26 mouse cellular contexts compared by ENCODE assay signal in the genomic region with DNA sequence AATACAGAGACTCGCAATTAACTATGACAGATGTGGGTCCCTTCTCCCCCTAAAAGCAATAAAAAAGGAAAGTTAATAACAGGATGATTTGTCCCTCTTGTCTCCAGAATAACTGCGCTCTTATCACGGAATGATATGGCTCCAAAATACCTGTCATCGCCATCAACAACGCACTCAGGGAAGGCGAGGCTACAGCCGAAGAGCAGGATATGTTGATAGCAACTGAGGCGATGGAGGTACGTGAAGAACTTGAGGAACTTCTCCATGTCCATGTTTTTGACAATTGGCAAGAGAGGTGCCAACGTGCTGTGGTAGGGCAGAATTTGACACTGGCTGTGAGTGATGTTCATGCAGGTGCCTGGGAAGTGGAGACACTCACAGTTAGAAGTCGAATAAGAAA.
DNase-seq lines count a peak whose midpoint lies in the region; ATAC-seq and TF ChIP-seq lines count a peak whose summit lies in the region.
"Had no signal": no experiment of that assay in that cellular context is flagged by ENCODE, and none has a peak within 500 bp of the region (broad histone marks: within the 10 kb centered on the region; RNA-seq: fewer than 3 reads in every experiment).

No protein-coding gene starts in this region.

- peaks cover 3% of the 10 kb centered on the region; the same call in 1 of the 2 replicates for H3K4me1 ChIP-seq in heart, adult 2 months (ENCODE audit: control insufficient read depth, insufficient read depth, low read length)
- peaks cover 11% of the 10 kb centered on the region for H3K4me1 ChIP-seq in heart, embryonic 12.5 days (replicated peaks)
- 0 out of 2 replicates have a peak, but pooled peaks cover 6% of the 10 kb centered on the region for H3K4me1 ChIP-seq in heart, embryonic 16.5 days (ENCODE audit: control insufficient read depth, insufficient read depth, low read length)
- H3K4me1 ChIP-seq: forebrain, embryonic 10.5 days; forebrain, embryonic 13.5 days; hindbrain, embryonic 10.5 days; hindbrain, embryonic 13.5 days; intestine, embryonic 15.5 days had no signal

- H3K27ac ChIP-seq in heart, adult 2 months, result peak overlapping the region; percentile 52
- no peak overlapping the region for H3K27ac ChIP-seq in heart, embryonic 12.5 days (ENCODE audit: poor library complexity, severe bottlenecking)
- peak overlapping the region; percentile 76 for H3K27ac ChIP-seq in heart, embryonic 16.5 days (ENCODE audit: low read length)
- H3K27ac ChIP-seq: forebrain, embryonic 10.5 days; forebrain, embryonic 13.5 days; hindbrain, embryonic 10.5 days; hindbrain, embryonic 13.5 days; intestine, embryonic 15.5 days had no signal

- peak; percentile 46; the same call in 1 of the 2 replicates for TF ChIP-seq POLR2A in heart, adult 2 months (IDR thresholded peaks at IDR 0.05; ENCODE audit: insufficient read depth, low read depth, low read length)

- no peaks in the 10 kb centered on the region for H3K27me3 ChIP-seq in heart, adult 2 months (ENCODE audit: control insufficient read depth, insufficient read depth, low read length)
- H3K27me3 ChIP-seq in heart, embryonic 12.5 days (replicated peaks), result no peaks in the 10 kb centered on the region
- H3K27me3 ChIP-seq in heart, embryonic 16.5 days (ENCODE audit: control insufficient read depth, insufficient read depth, low read length), result no peaks in the 10 kb centered on the region
- H3K27me3 ChIP-seq: CH12.LX; forebrain, embryonic 13.5 days; hindbrain, embryonic 13.5 days; intestine, embryonic 15.5 days; Patski had no signal

- 52% methylated on average over 11 of the region's 11 CpGs for WGBS in heart, adult 2 months
- 34% methylated on average over 11 of the region's 11 CpGs for WGBS in heart, embryonic 12.5 days
- WGBS in heart, embryonic 16.5 days, result 42% methylated on average over 11 of the region's 11 CpGs

- H3K36me3 ChIP-seq in heart, adult 2 months (ENCODE audit: control insufficient read depth, insufficient read depth, low read length), result peaks cover 23% of the 10 kb centered on the region
- no peaks in the 10 kb centered on the region for H3K36me3 ChIP-seq in heart, embryonic 12.5 days
- no peaks in the 10 kb centered on the region for H3K36me3 ChIP-seq in heart, embryonic 16.5 days (ENCODE audit: control insufficient read depth, insufficient read depth)
- H3K36me3 ChIP-seq: forebrain, embryonic 10.5 days; G1E; hindbrain, embryonic 10.5 days; hindbrain, embryonic 13.5 days; intestine, embryonic 15.5 days had no signal

- no peak overlapping the region for H3K4me2 ChIP-seq in heart, embryonic 12.5 days
- H3K4me2 ChIP-seq in heart, embryonic 16.5 days (ENCODE audit: low read depth, low read length), result no peak overlapping the region
- H3K4me2 ChIP-seq: forebrain, embryonic 13.5 days; hindbrain, embryonic 13.5 days; intestine, embryonic 15.5 days had no signal

- no peak for TF ChIP-seq CTCF in heart, adult 2 months (IDR thresholded peaks at IDR 0.05)

- ATAC-seq in heart, embryonic 12.5 days (ENCODE audit: insufficient number of reproducible peaks, low FRiP score), result peak; percentile 22; the same call in 1 of the 2 replicates
- ATAC-seq in heart, embryonic 16.5 days (replicated peaks; ENCODE audit: extremely low read depth, insufficient read depth, low FRiP score), result peak; percentile 79
- ATAC-seq: forebrain, embryonic 13.5 days; forebrain, embryonic 16.5 days; hindbrain, embryonic 16.5 days; intestine, embryonic 15.5 days; Patski had no signal

- no peak overlapping the region for H3K4me3 ChIP-seq in heart, adult 2 months
- no peak overlapping the region for H3K4me3 ChIP-seq in heart, embryonic 12.5 days
- no peak overlapping the region for H3K4me3 ChIP-seq in heart, embryonic 16.5 days (ENCODE audit: low read length)
- H3K4me3 ChIP-seq: forebrain, embryonic 10.5 days; forebrain, embryonic 13.5 days; hindbrain, embryonic 10.5 days; hindbrain, embryonic 13.5 days; intestine, embryonic 15.5 days had no signal

- H3K9me3 ChIP-seq in heart, embryonic 12.5 days (replicated peaks), result no peaks in the 10 kb centered on the region
- no peaks in the 10 kb centered on the region for H3K9me3 ChIP-seq in heart, embryonic 16.5 days (replicated peaks; ENCODE audit: control insufficient read depth, low read length)
- H3K9me3 ChIP-seq: forebrain, embryonic 10.5 days; forebrain, embryonic 13.5 days; G1E; hindbrain, embryonic 10.5 days; hindbrain, embryonic 13.5 days; intestine, embryonic 15.5 days had no signal

- peak in 1 of 2 experiments; percentile 56 for DNase-seq in heart, adult 2 months
- no peak for DNase-seq in heart, postnatal 4 days
- no peak for DNase-seq in heart, postnatal 14 days
- DNase-seq in kidney, adult 8-10 months, result no peak
- DNase-seq in thymus, postnatal 36 days, result no peak
- DNase-seq: adrenal gland, postnatal 10 days; adrenal gland, postnatal 36 days; B cell, adult 2 months; cerebellum, adult 18-20 months; cerebellum, adult 9-10 months; cerebellum, postnatal 14 days; gastrocnemius, postnatal 14 days; kidney, adult 11 months; kidney, adult 9 months had no signal

- TF ChIP-seq EP300 in heart, adult 2 months (IDR thresholded peaks at IDR 0.05; ENCODE audit: insufficient read depth, low read depth, low read length), result peak; percentile 86

- no peak overlapping the region for H3K9ac ChIP-seq in heart, adult 2 months (ENCODE audit: low read depth, low read length)
- no peak overlapping the region for H3K9ac ChIP-seq in heart, embryonic 12.5 days
- no peak overlapping the region for H3K9ac ChIP-seq in heart, embryonic 16.5 days (ENCODE audit: low read length)
- H3K9ac ChIP-seq: forebrain, embryonic 13.5 days; hindbrain, embryonic 13.5 days; intestine, embryonic 15.5 days had no signal

- intact Hi-C loops in heart, adult 2 months (cut with DNase I), result no loop called here
- intact Hi-C loops in heart, postnatal 14 days (cut with DNase I), result no loop called here

- no peaks in the 10 kb centered on the region; the same call in 1 of the 2 replicates for H3K79me2 ChIP-seq in heart, adult 2 months (replicated peaks; ENCODE audit: control insufficient read depth, insufficient read depth, low read length)
